12 mouse cellular contexts compared by ENCODE assay signal in genomic region chr6:38145463-38146065, GRCm38 (mm10). TPM values are rescaled to one million over a fixed set of nuclear protein-coding genes. Genes with fewer than 3 reads are reported as not detected.
DNase-seq lines count a peak whose midpoint lies in the region; ATAC-seq lines count a peak whose summit lies in the region.
"Had no signal": no experiment of that assay in that cellular context is flagged by ENCODE, and none has a peak within 500 bp of the region (broad histone marks: within the 10 kb centered on the region; RNA-seq: fewer than 3 reads in every experiment).

No protein-coding gene starts in this region.

- H3K36me3 ChIP-seq in neural tube, embryonic 13.5 days = peaks cover 77% of the 10 kb centered on the region
- H3K36me3 ChIP-seq in kidney, embryonic 16.5 days (ENCODE audit: insufficient read depth, low read length) = peaks cover 25% of the 10 kb centered on the region
- peaks cover 5% of the 10 kb centered on the region; the same call in 1 of the 2 replicates for H3K36me3 ChIP-seq in stomach, embryonic 15.5 days

- no peaks in the 10 kb centered on the region for H3K27me3 ChIP-seq in neural tube, embryonic 13.5 days
- H3K27me3 ChIP-seq in kidney, embryonic 16.5 days (ENCODE audit: insufficient read depth, low read length) = no peaks in the 10 kb centered on the region
- H3K27me3 ChIP-seq in stomach, embryonic 15.5 days (replicated peaks) = no peaks in the 10 kb centered on the region

- H3K4me2 ChIP-seq in neural tube, embryonic 13.5 days = no peak overlapping the region
- no peak overlapping the region for H3K4me2 ChIP-seq in kidney, embryonic 16.5 days (replicated peaks; ENCODE audit: low read depth, low read length)
- H3K4me2 ChIP-seq in stomach, embryonic 15.5 days = no peak overlapping the region

- H3K4me1 ChIP-seq in neural tube, embryonic 13.5 days (replicated peaks) = 0 out of 2 replicates have a peak, but pooled peaks cover 16% of the 10 kb centered on the region
- peaks cover 32% of the 10 kb centered on the region for H3K4me1 ChIP-seq in kidney, embryonic 16.5 days (ENCODE audit: insufficient read depth, low read length)
- peaks cover 7% of the 10 kb centered on the region; the same call in 1 of the 2 replicates for H3K4me1 ChIP-seq in stomach, embryonic 15.5 days

- H3K4me3 ChIP-seq in neural tube, embryonic 13.5 days = no peak overlapping the region
- no peak overlapping the region for H3K4me3 ChIP-seq in kidney, embryonic 16.5 days (ENCODE audit: low read length)
- H3K4me3 ChIP-seq in stomach, embryonic 15.5 days (replicated peaks) = no peak overlapping the region
- H3K4me3 ChIP-seq: myocyte had no signal

- peak overlapping the region; percentile 57 for H3K27ac ChIP-seq in neural tube, embryonic 13.5 days (replicated peaks)
- H3K27ac ChIP-seq in kidney, embryonic 16.5 days (ENCODE audit: low read length) = peak overlapping the region; percentile 92
- peak overlapping the region; percentile 54 for H3K27ac ChIP-seq in stomach, embryonic 15.5 days

- WGBS in neural tube, embryonic 13.5 days = 68% methylated on average over 8 of the region's 8 CpGs
- 59% methylated on average over 8 of the region's 8 CpGs for WGBS in kidney, embryonic 16.5 days
- WGBS in stomach, embryonic 15.5 days = 66% methylated on average over 8 of the region's 8 CpGs

- no peak overlapping the region for H3K9ac ChIP-seq in neural tube, embryonic 13.5 days
- H3K9ac ChIP-seq in kidney, embryonic 16.5 days (replicated peaks; ENCODE audit: low read length) = no peak overlapping the region
- no peak overlapping the region for H3K9ac ChIP-seq in stomach, embryonic 15.5 days

- intact Hi-C loops in gastrocnemius, postnatal 36 days (cut with DNase I) = no loop called here

- peak; percentile 19 for DNase-seq in gastrocnemius, postnatal 25 days
- no peak for DNase-seq in gastrocnemius, postnatal 36 days
- DNase-seq in neural tube, embryonic 10.5 days (ENCODE audit: extremely low spot score, low spot score) = no peak
- DNase-seq in embryo, embryonic 10 days (ENCODE audit: low spot score) = no peak
- DNase-seq in adrenal gland, postnatal 14 days = no peak
- DNase-seq: thymus, adult 18-20 months had no signal

- H3K9me3 ChIP-seq in neural tube, embryonic 13.5 days = no peaks in the 10 kb centered on the region
- no peaks in the 10 kb centered on the region for H3K9me3 ChIP-seq in kidney, embryonic 16.5 days (ENCODE audit: low read length)
- H3K9me3 ChIP-seq in stomach, embryonic 15.5 days = no peaks in the 10 kb centered on the region

- ATAC-seq in neural tube, embryonic 13.5 days (ENCODE audit: low read depth) = no peak
- ATAC-seq in kidney, embryonic 16.5 days (ENCODE audit: low FRiP score, low TSS enrichment) = no peak
- ATAC-seq in stomach, embryonic 15.5 days (ENCODE audit: insufficient read depth, low FRiP score, low read depth) = no peak

RNA-seq across cellular contexts. Expression of gene Atp6v0a4, which starts 21.2 kb away (rescaled TPM):
- total RNA-seq in gastrocnemius, postnatal 25 days (2021) = 1 to 10 TPM in 1 of 2 experiments, under 1 TPM in 1; 0.72 to 1.1 TPM
- total RNA-seq in gastrocnemius, postnatal 36 days (2021) = under 1 TPM; 0.39 to 0.61 TPM
- polyA plus RNA-seq in neural tube, embryonic 13.5 days (2015; fragmentation: Nextera tagmentation; extraction: Ambion mirVana) = 0.29 and 0.31 TPM in 2 replicates
- 21.8 and 28.9 TPM in 2 replicates for polyA plus RNA-seq in kidney, embryonic 16.5 days (2015; fragmentation: Nextera tagmentation; extraction: Ambion mirVana)
- polyA plus RNA-seq in stomach, embryonic 15.5 days (2015; fragmentation: Nextera tagmentation; extraction: Ambion mirVana) = 7.3 and 7.8 TPM in 2 replicates
- total RNA-seq in adrenal gland, postnatal 14 days (2021) = 4.1 TPM in 2 replicates
- polyA plus RNA-seq: forebrain, embryonic 11.5 days had no signal

RNA-seq across cellular contexts. Expression of gene Tmem213, which starts 36.5 kb away (rescaled TPM):
- not detected for total RNA-seq in gastrocnemius, postnatal 25 days (2021)
- not detected for total RNA-seq in gastrocnemius, postnatal 36 days (2021)
- polyA plus RNA-seq in neural tube, embryonic 13.5 days (2015; fragmentation: Nextera tagmentation; extraction: Ambion mirVana) = not detected in 2 replicates
- 69.8 and 72.7 TPM in 2 replicates for polyA plus RNA-seq in kidney, embryonic 16.5 days (2015; fragmentation: Nextera tagmentation; extraction: Ambion mirVana)
- 1.4 and 1.8 TPM in 2 replicates for polyA plus RNA-seq in stomach, embryonic 15.5 days (2015; fragmentation: Nextera tagmentation; extraction: Ambion mirVana)
- total RNA-seq in adrenal gland, postnatal 14 days (2021) = not detected in 2 replicates
- total RNA-seq: left cerebral cortex, postnatal 36 days had no signal
- polyA plus RNA-seq: forebrain, embryonic 11.5 days; myocyte had no signal
